Mouse (Mus musculus) thymus, postnatal 0 days (tissue): ENCODE data around the gene Dhx35. TPM values are rescaled to one million over a fixed set of nuclear protein-coding genes. Genes with fewer than 3 reads are reported as not detected.

Experiments used
- DNase-seq: peaks from one replicate; pipeline ENCODE4 v3.0.0-alpha.2; 2015; ENCODE audit warnings: low spot score
- polyA plus RNA-seq: library from polyadenylated mRNA; unstranded; fragments of >200 nt; fragmentation: Nextera tagmentation; extraction: Ambion mirVana; gene quantifications from 2 replicates; pipeline ENCODE4 v1.2.1, GENCODE M21; 2015

Gene Dhx35
- polyA plus RNA-seq = 9.3 and 11.1 TPM in 2 replicates

DNA sequence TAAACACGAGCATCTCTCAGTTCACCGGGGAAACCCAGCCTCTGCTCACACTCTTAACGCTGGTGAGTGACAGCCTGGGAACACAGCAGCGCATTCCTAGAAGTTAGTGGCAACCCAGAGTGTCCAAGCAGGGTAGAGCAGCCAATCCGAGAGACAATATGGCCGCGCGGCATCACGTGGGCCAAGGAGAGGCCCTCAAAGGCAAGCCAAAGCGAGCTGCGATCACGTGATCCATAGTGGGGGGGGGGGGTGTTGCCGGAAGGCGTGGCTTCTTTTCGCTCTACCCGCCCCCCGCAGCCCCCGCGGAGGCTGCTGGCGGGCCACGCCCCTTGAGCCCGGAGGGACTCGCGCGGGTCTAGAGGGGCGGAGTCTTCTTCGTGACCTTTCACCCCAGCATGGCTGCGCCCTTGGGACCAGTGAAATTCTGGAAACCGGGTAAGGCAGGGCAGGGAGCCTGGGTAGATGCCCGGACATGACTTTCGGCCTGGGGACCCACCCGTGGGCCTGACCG, at the start of gene Dhx35:
TSS of gene Dhx35 (plus strand) at position 314 of the 511 bp plus-strand sequence.
- DNase-seq = peak; percentile 97

DNA sequence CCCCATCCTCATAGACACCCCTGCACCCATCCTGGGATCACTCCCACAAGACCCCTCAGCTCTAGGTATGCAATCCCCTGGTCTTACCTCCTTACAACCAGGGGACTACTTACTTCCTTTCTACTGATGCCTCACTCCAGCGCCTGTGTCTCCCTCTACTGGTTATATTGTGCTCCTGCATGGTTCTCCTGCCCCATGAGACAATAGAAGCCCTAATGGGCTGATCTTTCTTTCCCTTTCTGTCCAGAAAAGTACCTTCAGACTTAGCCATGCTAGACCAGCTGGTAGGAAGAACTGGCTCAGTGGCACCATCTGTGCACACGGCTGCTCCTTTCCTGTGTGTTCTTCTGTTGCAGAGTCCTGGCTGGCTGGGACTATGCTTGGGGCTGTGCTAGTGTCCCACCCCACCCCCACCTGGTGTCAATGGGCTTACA, 49.5 kb upstream of the Dhx35 start:
- peak; percentile 83 for DNase-seq

DNA sequence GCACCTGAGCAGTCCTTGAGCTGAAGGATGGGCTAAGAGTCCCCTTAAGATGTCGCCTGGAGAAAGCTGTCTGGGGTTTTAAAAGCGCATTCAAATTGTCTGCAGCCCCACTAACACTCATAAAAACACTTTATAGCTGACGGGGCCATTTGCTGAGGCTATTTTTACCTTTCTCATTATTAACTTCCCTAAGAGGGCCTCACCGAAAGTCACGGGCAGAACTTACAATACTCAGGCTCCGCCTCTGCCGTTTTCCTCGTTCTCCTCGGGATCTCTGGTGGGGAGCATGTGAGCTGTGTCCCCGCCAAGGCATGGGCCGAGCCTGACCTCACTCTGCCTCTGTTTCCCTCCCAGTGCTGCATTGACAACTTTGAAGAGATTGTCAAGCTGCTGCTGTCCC, 48.4 kb upstream of the Dhx35 start:
- DNase-seq = no peak

DNA sequence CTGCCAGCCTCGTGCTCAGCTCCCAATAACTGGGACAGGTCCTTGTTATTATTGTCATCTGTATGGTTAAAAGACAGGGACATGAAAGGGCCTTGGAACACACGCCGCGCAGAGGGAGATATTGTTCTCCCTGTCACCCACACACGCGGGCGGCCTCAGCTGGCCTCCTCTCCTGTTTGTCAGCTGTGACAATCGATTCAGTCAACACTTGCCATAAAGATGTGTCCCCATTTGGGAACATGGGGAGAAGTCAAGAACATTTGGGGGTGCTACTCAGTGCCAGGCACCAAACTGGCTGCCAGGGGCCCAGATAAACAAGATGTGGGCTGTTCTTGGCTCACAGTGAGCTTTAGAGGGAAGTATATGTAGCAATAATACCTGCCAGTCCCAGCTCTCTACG, 45.2 kb upstream of the Dhx35 start:
- DNase-seq = no peak

DNA sequence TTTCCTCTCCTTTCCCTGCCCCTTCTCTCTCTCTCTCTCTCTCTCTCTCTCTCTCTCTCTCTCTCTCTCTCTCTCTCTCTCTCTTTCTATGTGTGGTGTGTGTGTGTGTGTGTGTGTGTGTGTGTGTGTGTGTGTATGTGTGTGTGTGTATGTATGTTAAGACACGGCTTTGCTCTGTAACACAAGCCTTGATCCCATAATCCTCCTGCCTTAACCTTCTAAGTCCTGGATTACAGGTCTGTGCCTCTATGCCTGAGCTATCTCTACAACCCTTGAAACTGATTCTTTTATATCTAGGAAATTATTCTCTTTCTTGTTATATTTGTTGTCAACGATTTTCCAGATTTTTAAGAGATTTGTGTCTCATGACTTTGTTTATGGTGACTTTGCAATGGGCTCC, 34.4 kb upstream of the Dhx35 start:
- DNase-seq = no peak

DNA sequence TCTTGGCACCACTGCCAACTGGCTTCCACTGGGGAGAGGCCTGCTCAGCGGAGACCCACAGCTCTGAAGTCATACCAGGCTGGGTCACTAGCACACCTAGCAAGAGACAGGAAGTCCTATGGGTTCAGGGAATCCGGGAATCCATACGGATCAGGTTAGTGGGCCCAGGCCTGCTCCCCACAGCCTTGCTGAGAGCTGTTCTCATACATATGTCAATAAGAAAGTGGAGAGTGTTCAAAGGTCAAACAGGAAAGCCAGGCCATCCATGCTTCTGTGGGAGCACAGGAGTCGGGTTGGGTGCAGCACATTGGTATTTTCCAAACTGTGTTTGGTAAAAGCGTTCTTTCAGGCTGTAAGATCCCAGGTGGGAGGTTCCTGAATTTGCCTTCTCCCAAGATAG, 32.3 kb upstream of the Dhx35 start:
- DNase-seq = no peak

DNA sequence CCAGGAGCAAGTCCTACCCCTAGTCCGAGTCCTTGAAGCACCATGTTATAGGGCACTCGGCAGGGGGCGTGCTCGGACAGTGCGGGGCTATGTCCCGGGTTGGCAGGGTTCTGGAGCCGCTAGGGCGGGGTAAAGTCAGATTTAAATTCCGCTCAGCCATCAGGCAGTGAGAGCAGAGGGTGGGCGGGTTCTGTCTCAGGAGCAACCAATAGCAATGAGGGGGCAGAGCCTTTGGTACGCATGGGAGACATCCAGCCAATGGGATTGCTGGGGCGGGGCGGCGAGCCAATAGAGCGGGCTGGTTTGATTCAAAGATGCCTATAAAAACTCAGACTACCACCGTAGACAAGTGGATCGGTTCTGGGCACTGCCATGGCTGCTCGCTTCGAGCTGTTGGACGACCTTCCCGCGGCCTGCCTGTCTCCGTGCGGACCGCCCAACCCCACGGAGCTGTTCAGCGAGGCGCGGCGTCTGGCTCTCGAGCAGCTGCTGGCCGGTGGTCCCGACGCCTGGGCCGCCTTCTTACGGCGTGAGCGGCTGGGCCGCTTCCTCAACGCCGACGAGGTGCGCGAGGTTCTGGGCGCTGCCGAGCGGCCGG, 26.8 kb upstream of the Dhx35 start, which contains the start of gene Fam83d:
TSS of gene Fam83d (plus strand) at position 352 of the 598 bp plus-strand sequence.
- peak; percentile 97 for DNase-seq

DNA sequence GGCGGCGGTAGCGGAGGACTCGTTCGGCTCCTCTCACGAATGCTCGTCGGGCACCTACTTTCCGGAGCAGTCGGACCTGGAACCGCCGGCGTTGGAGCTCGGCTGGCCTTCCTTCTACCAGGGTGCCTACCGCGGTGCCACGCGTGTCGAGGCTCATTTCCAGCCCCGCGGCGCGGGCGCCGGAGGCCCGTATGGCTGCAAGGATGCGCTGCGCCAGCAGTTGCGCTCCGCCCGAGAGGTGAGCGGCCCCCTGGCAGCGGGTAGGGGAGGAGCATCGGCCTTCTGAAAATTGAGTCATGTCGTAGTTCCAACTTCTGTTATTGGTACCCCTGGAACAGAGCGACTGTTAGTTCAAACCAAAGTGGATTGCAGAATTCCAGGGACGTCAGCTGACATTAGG, 26.3 kb upstream of the Dhx35 start:
- peak; percentile 78 for DNase-seq

DNA sequence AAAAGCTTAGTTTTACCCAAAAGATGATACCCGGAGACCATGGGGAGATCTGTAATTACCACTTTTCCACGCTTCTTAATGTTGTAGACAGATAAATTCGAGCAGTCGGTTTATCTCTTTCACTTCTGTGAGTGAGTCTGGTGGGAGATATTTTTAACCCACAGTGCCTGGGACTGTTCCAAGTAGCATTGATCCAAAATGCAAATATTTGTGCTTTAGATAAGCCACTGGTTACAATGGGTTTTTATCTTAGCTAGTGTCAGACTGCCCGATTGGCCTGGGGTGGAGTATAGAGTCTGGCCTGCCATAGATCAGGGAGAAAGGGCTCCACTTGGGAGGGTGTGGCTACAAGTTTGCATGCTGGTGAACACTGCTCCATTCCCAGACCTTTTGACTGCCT, 25.8 kb upstream of the Dhx35 start:
- no peak for DNase-seq

DNA sequence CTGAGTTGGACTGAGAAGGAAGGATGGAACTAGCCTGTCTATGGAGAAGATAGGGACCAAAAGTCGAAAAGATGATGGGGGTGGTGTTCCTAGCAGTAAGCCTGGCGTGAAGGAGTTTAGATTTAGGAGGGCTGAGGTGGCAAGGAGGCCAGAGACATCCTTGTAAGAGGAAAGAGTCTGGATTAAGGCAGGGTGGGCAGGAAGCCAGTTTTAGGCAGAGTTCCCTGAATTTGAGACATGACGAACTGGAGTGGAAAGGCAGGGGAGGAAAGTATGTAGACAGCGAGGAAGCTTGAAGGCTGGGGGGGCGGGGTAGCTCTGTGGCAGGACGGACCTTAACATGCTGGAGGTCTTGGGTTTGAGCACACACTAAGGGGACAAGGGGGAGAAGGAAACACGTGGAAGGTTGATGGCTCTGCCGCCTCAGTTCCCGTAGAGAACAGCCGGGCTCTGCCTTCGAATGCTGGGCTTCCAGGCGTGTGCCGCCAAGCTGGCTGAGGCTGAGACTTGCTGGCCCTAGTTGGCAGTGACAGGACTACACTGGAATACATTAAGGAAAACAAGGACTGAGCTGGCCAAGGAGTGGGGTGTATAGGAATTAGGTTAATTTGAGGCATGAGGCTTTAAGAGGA, 24.4 kb upstream of the Dhx35 start:
- DNase-seq = no peak

DNA sequence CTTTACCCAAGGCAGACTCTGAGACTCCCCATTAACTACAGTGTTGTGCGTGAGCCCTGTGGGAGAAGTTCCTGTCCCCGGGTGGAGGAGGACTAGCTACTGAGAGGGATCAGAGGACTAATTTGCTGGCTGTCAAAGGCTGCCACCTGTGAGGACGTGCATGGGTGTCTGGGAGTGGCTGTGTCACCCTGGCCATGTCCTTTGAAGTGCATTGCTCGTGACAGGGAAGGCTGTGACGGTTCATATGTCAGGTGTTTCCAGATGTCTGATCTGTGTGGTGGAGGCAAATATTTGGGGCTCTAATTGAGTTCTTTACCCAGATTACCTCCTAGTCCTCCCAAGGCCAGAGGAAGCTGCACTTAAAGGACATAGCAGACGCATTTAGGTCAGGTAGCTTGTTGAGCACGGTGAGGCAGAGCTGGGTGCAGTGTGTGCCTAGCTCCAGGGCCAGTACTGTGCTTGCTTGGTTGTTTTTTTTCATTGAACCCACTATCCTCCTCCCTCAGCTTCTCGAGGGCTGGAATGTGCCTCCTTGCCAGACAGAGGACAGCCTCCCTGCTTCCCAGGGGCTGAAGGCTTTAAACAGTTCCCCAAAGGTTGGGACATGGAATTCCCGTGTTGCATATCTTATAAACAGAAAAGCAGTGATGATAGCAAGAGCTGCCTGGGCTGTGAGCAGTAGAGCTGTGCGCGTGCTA, 23.4 kb upstream of the Dhx35 start:
- peak; percentile 53 for DNase-seq

DNA sequence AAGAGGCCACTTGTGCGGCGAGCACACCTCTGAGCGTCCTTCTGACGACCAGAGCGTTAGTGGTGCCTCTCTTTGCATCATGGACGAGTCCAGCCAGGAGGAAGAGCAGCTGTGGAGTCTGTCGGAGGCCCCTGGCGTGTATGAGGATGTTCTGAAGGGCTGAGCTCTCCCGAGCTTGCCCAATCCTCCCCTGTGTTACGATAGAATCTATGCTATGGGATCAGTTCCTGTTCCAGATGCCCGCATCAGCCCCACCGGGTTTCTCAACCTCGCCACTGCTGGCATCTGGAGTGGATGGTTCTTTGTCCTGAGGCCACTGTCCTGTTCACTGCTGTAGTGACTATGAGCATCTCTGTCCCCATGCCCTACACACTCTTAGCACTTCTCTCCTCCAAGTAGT, 21.8 kb upstream of the Dhx35 start:
- DNase-seq = no peak

DNA sequence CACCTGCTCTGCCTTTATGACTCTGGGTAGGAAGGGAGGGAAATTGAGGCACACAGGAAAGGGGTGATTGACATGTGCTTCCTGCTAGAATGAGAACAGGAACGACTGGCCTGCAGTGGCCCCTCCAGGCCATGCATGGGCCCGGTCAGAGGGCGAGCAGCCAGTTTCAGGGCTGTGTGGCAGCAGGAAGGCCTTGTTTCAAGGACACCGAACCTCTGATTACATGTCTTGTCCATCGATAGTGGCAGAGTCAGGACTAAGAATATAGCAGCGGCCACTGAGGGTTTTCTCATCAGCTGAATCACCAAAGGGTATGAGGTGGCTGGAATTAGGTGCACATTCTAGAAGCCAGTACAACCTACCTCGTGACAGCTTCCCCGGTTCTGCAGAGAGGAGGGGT, 19.7 kb upstream of the Dhx35 start:
- DNase-seq = no peak

DNA sequence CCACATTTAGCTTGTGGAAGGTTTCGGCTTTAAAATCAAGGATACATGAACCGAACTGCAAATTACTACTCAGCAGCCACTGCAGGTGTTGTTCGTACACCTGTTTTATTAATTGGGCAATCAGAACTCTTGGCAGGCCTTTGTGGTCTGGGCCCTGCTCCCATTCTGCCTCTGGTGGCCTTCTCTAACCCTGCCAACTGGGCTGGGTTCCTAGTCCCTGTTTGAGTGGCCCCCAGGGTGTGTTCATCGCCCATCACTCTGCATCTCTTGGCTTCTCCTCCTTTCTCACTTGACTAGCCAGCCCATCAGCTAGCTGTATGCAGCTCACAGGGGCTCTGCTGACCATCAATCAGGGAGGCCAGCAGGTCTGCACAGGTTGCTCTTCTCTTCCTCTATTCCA, 17.9 kb upstream of the Dhx35 start:
- DNase-seq = no peak

DNA sequence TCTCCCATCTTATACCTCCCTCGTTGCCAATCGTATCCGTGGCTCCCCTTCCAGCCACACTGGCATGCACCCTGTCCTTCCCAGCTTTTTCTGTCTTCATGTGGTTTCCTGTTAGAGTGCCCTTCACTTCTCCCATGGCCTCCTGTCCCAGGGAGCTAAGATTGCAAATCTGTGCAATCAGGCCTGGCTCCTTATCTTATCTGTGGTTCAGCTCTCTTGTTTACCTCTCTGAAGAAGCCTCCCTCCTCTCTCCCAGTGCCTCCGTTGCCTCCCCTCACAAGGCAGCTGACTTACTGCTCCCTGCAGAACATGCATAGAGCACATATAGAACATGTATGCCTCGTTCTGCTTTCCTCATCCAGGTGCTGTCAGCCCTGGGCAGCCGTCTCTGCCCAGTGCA, 17.1 kb upstream of the Dhx35 start:
- no peak for DNase-seq

DNA sequence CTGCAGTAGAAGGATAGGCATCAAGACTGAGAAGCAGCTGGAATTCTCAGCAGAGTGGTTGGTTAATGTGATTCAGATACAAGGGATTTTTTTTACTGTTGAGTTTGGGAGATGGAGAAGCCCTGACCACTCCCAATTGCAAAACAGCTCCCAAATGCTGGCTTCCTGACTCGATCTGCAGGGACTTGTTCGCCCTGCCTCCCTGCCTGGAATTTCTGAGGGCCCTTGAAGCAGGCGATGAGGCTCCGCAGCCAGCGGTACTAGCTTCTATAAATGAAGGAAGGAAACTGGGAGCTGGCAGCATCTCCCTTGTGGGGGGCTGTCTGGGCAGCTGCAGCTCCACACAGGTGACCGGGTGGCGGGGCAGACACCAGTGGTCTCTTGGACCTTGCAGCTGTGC, 16.3 kb upstream of the Dhx35 start:
- DNase-seq = no peak

DNA sequence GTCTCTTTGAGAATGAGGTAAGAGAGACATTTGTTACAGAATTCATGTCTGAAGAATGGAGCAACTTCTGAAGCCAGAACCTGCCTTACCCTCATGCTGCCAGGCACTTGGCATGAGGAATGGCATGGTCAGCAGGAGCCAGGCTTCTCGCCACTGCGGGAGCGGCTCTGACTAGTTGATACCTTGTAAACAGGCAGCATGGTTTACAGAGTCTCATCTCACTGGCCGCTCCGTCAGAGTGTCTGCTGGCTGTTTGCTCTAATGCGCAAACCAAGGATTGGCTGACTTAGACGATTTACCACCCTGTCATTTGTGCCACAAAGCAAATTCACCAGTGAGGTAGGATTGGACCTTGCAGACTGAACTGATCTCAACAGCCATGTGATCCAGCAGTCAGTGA, 13.5 kb upstream of the Dhx35 start:
- no peak for DNase-seq

DNA sequence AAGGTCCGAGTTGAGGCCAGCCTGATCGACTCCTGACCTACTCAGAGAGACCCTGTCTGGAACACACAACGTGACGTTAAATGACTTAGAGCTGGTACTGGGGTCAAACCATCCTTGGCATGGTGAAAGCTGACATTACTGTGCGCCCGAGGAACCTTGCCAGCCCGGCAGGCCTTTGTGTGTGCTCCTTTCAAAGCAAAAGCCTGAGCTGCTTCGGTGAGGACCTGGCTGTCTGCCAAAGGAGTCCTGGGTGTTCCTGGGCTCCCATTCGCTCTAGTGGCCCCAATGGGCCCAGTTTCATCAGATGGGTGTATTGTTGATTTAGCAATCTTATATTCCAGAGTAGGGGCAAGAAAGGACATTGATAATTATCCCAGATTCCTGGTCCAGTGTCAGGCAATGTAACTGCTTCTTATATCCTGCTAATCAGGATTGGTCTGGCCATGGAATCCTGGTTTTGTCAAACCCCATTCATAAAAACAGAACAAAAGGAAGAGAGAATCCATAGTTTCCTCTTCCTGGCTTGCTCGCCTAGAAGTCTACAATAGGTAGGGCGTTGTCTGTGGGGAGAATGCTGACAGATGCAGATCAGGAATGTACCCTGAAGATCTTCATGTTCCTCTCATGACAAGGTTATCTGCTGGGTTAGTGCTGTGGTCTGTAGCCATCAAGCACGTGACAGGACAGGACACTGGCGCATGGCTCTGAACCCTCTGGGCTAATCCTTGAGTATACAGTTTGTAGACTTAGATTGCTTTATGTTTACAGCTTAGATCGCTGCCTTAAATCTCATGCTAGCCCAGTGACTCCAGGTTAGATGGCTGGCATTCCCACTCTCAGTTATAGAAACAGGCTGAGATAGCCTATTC, 7.4 kb upstream of the Dhx35 start:
- no peak for DNase-seq

DNA sequence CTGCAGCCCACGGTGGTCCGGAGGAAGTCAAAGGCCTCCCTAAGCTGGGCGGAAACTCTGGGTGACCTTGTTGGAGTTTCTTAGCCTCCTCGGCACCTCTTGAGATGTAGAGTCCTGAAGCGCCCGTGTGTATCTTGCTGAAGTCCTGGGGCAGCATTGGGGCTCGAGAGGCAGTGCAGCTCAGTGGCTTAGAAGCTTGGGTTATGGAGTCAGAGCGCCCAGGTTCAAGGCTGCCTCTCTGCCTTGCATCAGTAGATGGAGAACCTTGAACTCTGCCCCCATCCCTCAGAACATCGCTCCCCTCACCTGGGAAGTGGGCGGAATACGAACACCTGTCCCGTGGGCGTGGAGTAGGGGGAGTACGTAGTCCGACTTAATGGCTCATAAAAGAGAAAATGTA, 436 bp downstream of the Dhx35 start:
- no peak for DNase-seq

DNA sequence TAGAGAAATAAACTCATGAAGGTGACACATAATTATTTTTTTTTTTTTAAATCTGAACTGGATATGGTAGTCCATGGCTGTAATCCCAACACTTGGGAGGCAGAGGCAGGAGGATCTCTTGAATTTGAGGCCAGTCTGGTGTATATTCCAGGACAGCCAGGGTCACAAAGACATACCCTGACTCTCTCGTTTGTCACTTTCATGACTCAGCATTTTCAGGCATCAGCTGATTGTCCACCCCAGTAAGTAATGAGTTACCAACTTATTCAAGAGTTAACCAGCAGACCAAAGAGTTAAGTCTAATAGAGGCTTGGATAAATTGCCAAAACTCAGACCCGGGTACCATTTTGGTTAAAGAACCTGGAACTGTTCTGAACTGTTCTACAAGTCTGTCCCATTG, 1.3 kb downstream of the Dhx35 start:
- DNase-seq = no peak

DNA sequence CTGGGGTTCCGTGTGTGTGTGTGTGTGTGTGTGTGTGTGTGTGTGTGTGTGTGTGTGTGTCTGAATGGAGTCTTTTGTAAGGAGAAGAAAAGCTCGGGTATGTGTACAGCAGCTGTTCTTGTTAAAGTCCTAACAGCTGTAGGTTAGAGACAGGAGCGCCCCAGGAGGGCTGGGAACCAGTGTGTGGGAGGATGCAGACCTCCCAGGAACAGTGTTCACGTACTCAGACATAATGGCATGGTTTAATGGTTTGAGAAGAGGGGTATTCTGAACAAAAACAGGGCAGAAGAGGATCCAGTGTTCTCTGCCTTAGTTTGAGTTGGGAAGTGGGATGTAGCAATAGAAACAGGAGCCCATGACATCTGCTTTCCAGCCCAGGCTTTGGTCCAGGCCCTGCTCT, 4.7 kb downstream of the Dhx35 start:
- no peak for DNase-seq

DNA sequence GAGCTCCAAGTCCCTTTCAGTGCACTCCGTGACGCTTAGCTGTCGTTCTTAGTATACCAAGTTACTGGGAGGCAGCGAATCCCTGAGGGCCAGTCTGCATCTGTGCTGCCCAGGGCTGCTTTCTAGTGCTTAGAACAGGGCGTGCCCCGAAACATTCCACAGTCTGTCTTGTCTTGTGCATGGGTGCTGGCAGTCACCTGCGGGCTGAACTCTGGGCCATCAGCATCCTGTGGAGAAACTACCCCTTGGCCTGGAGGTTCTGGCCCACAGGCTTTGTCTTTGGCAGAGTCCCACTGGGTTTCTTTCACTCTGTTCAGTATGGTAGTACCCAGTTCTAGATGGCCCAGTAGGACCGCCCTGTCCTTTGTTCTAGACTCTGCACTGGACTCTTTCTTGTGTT, 6.2 kb downstream of the Dhx35 start:
- no peak for DNase-seq
